Mouse (Mus musculus) bone marrow macrophage, adult 2 months (primary cell): ENCODE results near the gene E330021D16Rik. TPM values are rescaled to one million over a fixed set of nuclear protein-coding genes. Genes with fewer than 3 reads are reported as not detected.
A peak's percentile ranks its signal among the peaks of the same experiment; 100 is the strongest.

Experiments
- H3K27ac ChIP-seq: 2 replicates; pipeline ENCODE4 v1.5.1; 2012; ENCODE audit warnings: low read depth, low read length; ENCODE audit not compliant: insufficient read depth
- H3K4me1 ChIP-seq: 2 replicates; pipeline ENCODE4 v1.6.1; 2012; ENCODE audit warnings: low read length; ENCODE audit not compliant: control insufficient read depth, insufficient read depth
- H3K4me3 ChIP-seq: 2 replicates; pipeline ENCODE4 v1.5.1; 2012; ENCODE audit warnings: mild to moderate bottlenecking, low read length, moderate library complexity; ENCODE audit not compliant: insufficient read depth
- CTCF ChIP-seq: IDR thresholded peaks from 2 replicates; pipeline ENCODE4 v1.5.1; 2012; ENCODE audit warnings: low read depth, mild to moderate bottlenecking, low read length, moderate library complexity
- POLR2A ChIP-seq: IDR thresholded peaks from 2 replicates; pipeline ENCODE4 v1.6.1; 2012; ENCODE audit warnings: mild to moderate bottlenecking, low read depth, low read length, borderline replicate concordance
- polyA plus RNA-seq: library from polyadenylated mRNA; stranded (reverse); fragments of >200 nt; gene quantifications from 2 replicates; pipeline ENCODE4 v1.2.4, GENCODE M21; 2012; ENCODE audit not compliant: missing spikeins, insufficient read depth, insufficient read length

The E330021D16Rik gene
- polyA plus RNA-seq, 1 experiment, result not detected

GRCm38 (mm10) chr6:136424166-136424565, 8.8 kb upstream of the E330021D16Rik start:
- Histone ChIP-seq H3K4me3 (no peak overlapping the region), H3K4me1 (no peaks in the 10 kb centered on the region), H3K27ac (no peak overlapping the region)
- TF ChIP-seq CTCF (no peak), POLR2A (no peak)

GRCm38 (mm10) chr6:136423201-136423600, 7.8 kb upstream of the E330021D16Rik start:
- H3K4me1 ChIP-seq, result peaks cover 3% of the 10 kb centered on the region; the same call in 1 of the 2 replicates
- TF ChIP-seq POLR2A (no peak), CTCF (no peak)
- H3K27ac ChIP-seq, result no peak overlapping the region
- no peak overlapping the region for H3K4me3 ChIP-seq

- TF ChIP-seq CTCF (peak; percentile 81), POLR2A (no peak)
- Histone ChIP-seq H3K27ac (no peak overlapping the region), H3K4me3 (no peak overlapping the region), H3K4me1 (peaks cover 5% of the 10 kb centered on the region; the same call in 1 of the 2 replicates)
Observed at GRCm38 (mm10) chr6:136422084-136422853, 6.9 kb upstream of the E330021D16Rik start.

- H3K4me1 ChIP-seq, result peaks cover 5% of the 10 kb centered on the region; the same call in 1 of the 2 replicates
- H3K4me3 ChIP-seq, result no peak overlapping the region
- TF ChIP-seq POLR2A (no peak), CTCF (no peak)
- H3K27ac ChIP-seq, result no peak overlapping the region
Observed at GRCm38 (mm10) chr6:136421059-136421458, 5.7 kb upstream of the E330021D16Rik start.

GRCm38 (mm10) chr6:136418889-136419835, 3.8 kb upstream of the E330021D16Rik start:
- no peak overlapping the region for H3K27ac ChIP-seq
- H3K4me3 ChIP-seq, result no peak overlapping the region
- TF ChIP-seq CTCF, result no peak
- no peak for TF ChIP-seq POLR2A
- peaks cover 5% of the 10 kb centered on the region; the same call in 1 of the 2 replicates for H3K4me1 ChIP-seq

GRCm38 (mm10) chr6:136418333-136418848, 3.0 kb upstream of the E330021D16Rik start:
- H3K27ac ChIP-seq, result no peak overlapping the region
- no peak overlapping the region for H3K4me3 ChIP-seq
- H3K4me1 ChIP-seq, result peaks cover 5% of the 10 kb centered on the region; the same call in 1 of the 2 replicates
- TF ChIP-seq CTCF (no peak), POLR2A (no peak)

GRCm38 (mm10) chr6:136417864-136418263, 2.5 kb upstream of the E330021D16Rik start:
- peaks cover 5% of the 10 kb centered on the region; the same call in 1 of the 2 replicates for H3K4me1 ChIP-seq
- no peak overlapping the region for H3K4me3 ChIP-seq
- no peak for TF ChIP-seq CTCF
- no peak overlapping the region for H3K27ac ChIP-seq

GRCm38 (mm10) chr6:136413856-136414362, 1.5 kb downstream of the E330021D16Rik start:
- Histone ChIP-seq H3K4me1 (peaks cover 5% of the 10 kb centered on the region; the same call in 1 of the 2 replicates), H3K27ac (no peak overlapping the region), H3K4me3 (no peak overlapping the region)
- TF ChIP-seq POLR2A (no peak), CTCF (no peak)

GRCm38 (mm10) chr6:136407608-136408192, 7.7 kb downstream of the E330021D16Rik start:
- Histone ChIP-seq H3K4me3 (no peak overlapping the region), H3K4me1 (no peaks in the 10 kb centered on the region), H3K27ac (no peak overlapping the region)
- TF ChIP-seq CTCF (no peak), POLR2A (no peak)

- Histone ChIP-seq H3K27ac (no peak overlapping the region), H3K4me3 (no peak overlapping the region), H3K4me1 (no peaks in the 10 kb centered on the region)
- TF ChIP-seq CTCF, result no peak
- TF ChIP-seq POLR2A, result no peak
Observed at GRCm38 (mm10) chr6:136396860-136397259, 18.5 kb downstream of the E330021D16Rik start.
